Mouse (Mus musculus) yolk sac, embryonic 10.5 days (tissue): ENCODE results near the gene Gm26661.

Source experiments
- DNase-seq: peaks from one replicate; pipeline ENCODE4 v3.0.0-alpha.2; 2017; ENCODE audit warnings: low spot score

Gm26661 gene

DNA sequence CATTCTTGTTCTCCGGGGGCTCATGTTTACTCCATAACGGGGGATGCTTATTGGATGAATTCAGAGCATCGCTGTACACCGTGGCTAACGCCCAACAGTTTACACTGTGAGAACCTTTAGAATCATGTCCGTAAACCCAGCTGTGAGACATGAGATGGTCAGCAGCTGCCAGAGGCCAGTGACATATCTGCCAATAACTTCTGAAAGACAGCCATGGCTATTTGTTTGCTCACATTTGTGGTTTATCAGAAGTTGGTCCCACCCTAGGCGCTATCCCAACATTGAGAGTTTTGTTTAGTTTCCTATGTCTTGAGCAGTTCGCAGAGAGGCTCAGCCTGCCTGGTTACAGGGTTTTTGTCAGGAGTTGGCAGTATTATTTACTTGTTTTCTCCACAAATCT is 30.0 kb downstream of the Gm26661 start:
- no peak for DNase-seq

DNA sequence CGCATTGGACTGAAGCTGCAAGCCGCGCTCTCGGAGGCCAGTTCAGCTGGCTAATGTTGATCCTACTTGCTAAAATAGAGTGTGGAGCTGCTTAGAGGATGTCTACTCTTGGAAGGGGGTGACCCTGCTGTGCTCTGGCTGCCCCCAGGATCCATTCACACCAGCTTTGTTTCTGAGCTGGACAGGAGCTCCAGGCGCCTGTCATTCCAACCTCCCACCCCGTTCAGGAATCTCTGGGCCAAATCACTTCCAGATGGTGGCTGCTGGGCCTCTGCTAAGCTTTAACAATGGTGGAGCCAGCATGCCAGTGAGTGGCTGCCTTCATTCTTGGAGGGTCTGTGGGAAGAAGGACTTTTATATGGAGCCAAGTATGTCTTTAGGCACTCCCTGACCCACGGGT is 31.3 kb downstream of the Gm26661 start:
- DNase-seq = peak; percentile 65

DNA sequence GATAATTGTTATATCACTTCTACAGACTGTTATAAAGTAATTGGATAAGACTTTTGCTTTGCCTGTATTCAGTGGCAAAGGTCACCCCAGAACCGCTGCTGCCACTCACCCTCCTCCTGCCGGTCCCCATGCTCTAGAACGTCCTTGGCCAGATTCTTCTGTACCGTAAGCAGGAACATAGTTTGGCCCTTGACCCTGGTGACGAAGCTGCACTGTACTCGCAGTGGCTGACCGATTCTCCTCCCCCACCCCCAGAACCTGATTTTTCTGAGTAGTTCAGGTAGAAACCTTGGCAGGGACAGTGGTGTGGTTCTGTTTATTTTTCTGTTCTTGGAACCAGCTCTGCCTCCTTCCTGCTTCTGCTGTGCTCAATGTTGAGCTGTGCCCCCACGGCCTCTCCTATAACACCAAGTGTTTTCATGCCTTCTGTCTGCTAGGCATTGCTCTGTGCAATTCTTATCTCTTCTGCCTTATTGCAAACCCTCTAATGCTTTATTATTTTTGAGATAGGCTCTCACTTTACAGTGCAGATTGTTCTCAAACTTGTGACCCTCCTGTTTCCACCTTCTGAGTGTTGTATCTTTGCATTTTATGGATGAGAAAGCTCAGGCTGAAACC is 33.4 kb downstream of the Gm26661 start:
- peak; percentile 66 for DNase-seq

DNA sequence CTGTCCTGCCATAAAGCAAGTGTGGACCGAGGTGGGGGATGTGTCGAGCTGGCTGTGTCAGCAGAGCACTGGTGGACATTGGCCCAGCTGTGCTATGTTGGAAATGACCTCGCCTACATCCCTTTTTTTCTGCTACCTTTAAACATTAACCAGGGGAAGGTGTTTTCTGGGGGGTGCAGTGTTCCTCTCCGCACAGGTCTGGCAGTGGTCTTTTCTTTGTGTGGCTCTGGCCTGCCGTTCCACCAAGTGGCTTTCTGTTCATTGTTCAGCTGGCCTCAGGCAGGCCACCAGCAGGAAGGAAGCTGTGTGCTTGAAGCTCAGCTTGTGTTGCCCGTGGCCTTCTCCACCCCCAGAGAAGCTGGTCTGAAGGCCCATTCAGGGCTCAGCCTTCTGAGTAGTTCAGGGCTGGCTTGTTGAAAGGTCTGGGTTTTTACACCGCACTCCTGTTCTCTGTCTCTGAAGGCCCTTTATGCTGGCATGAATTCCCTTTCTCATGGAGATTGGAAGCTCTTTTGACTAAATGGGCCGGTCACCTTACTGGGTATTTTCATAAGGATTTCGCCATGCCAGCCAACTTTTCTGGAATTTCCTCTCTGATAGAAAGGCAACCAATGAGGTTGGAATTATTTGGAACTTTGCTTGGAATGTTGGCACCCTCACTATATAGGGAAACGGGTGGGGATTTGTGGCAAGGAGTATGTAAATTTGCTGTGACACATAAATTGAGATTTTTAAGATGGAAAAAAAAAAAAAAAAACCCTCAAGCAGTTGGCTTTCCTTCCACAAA is 35.0 kb downstream of the Gm26661 start:
- peak; percentile 85 for DNase-seq

DNA sequence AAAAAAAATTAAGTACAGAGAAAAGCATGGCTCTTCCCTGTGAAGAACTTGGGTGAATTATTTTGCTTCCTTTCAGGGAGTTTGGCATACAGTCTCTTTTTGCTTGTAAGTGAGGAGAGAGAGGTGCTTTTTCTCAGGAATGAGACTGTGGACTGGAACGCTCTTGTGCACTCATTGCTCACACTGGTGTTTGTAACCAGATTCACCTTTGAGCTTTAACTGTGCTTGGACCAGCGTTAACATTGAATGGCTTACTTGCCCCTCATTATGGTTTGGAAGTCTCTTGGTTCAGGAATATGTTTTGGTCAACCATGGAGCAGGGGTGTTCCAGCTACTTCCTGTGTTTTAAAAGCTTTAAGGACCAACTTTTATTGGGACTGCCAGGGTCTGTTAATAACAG is 37.8 kb downstream of the Gm26661 start:
- peak; percentile 27 for DNase-seq

DNA sequence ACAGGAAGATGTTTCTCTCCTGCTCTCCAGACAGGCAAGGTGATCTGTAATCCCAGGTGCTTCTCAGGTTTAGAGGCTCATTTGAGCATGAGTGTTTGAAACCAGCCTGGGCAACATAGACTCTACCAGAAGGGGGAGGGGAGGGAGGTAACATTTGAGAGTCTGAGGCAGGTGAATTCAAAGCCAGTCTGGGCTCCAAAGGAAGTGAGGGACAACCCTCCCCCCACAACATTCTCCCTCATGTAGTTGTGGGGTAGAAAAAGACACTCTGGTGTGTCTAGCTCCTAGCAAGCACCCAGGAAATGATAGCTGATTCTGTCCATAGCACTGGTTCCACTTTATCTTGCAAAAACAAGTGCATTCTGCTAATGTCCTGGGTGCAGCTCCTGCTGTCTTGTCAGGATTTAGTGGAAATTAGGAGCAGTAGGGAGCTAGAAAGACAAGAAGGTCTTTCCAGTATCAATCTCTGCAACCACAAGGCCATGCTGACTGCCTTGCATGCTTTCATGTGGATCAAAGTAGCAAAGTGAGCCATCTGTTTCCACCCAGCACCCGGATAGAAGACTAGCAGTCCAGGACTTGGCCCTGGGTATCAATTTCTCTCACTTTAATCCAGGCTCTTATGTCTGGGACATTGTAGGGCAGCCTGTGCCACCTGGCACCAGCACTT is 40.5 kb downstream of the Gm26661 start:
- DNase-seq = no peak

DNA sequence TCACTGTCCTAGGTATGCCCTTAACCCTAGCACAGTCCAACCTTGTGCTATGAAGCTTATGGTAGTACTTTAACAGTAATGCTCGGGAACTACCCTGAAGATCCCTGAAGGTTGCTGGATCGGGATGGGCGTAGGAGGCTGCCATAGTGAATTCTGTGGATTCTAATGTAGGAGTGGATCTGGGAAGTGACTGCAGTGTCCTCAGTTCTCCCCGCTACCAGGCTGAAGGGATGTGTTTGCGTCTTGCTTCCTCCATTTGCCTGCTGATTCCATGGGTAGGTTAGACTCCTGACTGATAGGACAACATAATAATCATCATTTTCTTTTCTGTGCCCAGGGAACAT is 41.0 kb downstream of the Gm26661 start:
- no peak for DNase-seq

DNA sequence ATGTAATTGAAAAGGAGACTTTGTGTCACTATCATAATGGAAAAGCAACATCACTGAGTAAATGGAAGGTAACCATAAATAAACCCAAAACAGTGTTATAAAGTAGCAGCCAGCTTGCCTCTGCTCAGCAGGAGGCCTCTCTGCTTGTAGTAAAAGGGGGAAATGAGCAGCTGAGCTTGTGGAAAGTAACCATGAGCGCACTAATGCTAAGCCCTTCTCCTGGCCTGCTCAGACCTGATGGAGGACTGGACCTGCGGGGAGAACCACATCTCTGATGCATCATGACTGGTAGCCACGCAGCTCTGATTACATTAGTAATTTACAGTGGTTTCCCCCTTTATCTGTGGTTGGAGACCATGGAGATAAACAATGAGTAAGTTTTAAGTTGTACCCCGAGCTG is 42.1 kb downstream of the Gm26661 start:
- DNase-seq = no peak

DNA sequence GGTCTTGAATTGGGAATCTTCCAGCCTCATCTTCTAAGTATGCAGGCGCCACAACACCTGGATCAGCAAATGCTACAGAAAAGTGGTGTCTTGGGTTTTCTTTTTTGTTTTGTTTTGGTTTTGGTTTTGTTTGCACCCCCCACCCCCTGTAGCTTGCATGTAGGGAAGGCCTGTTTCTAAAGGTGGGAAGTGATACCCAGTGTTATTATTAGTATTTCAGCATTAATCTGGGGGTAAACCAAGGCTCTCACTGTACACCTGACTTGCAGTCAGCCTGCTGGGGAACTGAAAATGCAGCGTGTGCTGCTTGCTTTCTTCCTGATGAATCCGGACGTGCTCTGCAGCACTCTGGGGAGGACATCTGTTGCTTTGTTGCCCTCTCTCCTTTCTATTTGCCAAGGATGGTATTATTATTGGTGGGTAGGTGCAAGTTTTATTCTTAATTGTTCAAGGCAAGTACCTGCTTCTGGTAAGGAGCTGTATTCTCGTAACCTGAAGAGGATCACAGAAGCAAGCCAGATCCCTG is 47.2 kb downstream of the Gm26661 start:
- no peak for DNase-seq

DNA sequence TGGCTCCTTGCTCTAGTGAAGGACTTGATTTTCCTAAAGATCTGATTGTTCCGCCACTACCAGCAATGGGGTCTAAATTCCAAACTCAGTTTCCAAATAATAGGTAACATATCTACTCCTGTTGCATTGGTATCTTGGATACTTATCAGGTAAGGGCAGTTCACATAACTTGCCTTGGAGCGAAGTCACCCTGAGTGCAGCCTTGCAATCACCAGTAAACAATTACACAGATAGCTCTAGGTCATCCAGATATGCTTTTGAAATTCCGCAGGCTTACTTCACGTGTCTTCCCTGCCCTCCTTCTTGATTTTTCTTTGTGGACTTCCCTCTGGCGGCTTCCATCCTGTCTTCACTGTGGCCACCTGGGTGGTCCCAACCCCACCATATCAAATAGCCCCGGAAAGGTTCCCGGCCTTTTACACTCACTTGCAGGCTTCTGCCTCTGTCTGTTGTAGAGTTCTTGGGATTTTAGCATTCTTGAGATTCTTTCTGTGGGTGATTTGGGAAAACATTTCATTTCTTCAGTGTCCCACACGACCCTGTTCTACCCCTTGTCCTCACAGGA is 48.6 kb downstream of the Gm26661 start:
- peak; percentile 77 for DNase-seq
